Mouse (Mus musculus) thymus, postnatal 25 days (tissue): ENCODE measurements around the gene Ifitm1.

Source experiments
- DNase-seq: peaks from one replicate; pipeline ENCODE4 v3.0.0; 2022

The Ifitm1 gene

GRCm38 (mm10) chr7:140966921-140967320 is at the start of gene Ifitm1:
Gene Ifitm1, plus strand, starts transcription at chr7:140967221.
- no peak for DNase-seq

GRCm38 (mm10) chr7:140919911-140920310 is 47.1 kb upstream of the Ifitm1 start:
- no peak for DNase-seq

- DNase-seq: no peak
Measured at GRCm38 (mm10) chr7:140920418-140921029, 46.5 kb upstream of the Ifitm1 start, which contains the start of gene Nlrp6. Gene Nlrp6, plus strand, starts transcription at chr7:140920902.

- DNase-seq: no peak
Measured at GRCm38 (mm10) chr7:140921225-140921975, 45.6 kb upstream of the Ifitm1 start.

GRCm38 (mm10) chr7:140922398-140923069 is 44.5 kb upstream of the Ifitm1 start:
- no peak for DNase-seq

GRCm38 (mm10) chr7:140923070-140923775 is 43.8 kb upstream of the Ifitm1 start:
- peak; percentile 12 for DNase-seq

GRCm38 (mm10) chr7:140927181-140927580 is 39.8 kb upstream of the Ifitm1 start:
- DNase-seq: no peak

GRCm38 (mm10) chr7:140938436-140938835 is 28.6 kb upstream of the Ifitm1 start:
- peak; percentile 34 for DNase-seq

- no peak for DNase-seq
Measured at GRCm38 (mm10) chr7:140938896-140939295, 28.1 kb upstream of the Ifitm1 start.

GRCm38 (mm10) chr7:140939669-140940171 is 27.3 kb upstream of the Ifitm1 start:
- no peak for DNase-seq

- peak; percentile 81 for DNase-seq
Measured at GRCm38 (mm10) chr7:140941222-140942051, 25.6 kb upstream of the Ifitm1 start, which contains the start of gene Pgghg. Gene Pgghg, plus strand, starts transcription at chr7:140941391.

- DNase-seq: no peak
Measured at GRCm38 (mm10) chr7:140942341-140942740, 24.7 kb upstream of the Ifitm1 start.

- no peak for DNase-seq
Measured at GRCm38 (mm10) chr7:140942811-140943210, 24.2 kb upstream of the Ifitm1 start.

GRCm38 (mm10) chr7:140943356-140943755 is 23.7 kb upstream of the Ifitm1 start:
- no peak for DNase-seq

- no peak for DNase-seq
Measured at GRCm38 (mm10) chr7:140944236-140944635, 22.8 kb upstream of the Ifitm1 start.

GRCm38 (mm10) chr7:140945247-140945646 is 21.8 kb upstream of the Ifitm1 start:
- DNase-seq: no peak

GRCm38 (mm10) chr7:140946311-140946710 is 20.7 kb upstream of the Ifitm1 start:
- DNase-seq: no peak

GRCm38 (mm10) chr7:140946980-140947379 is 20.0 kb upstream of the Ifitm1 start:
- no peak for DNase-seq

- no peak for DNase-seq
Measured at GRCm38 (mm10) chr7:140948161-140948560, 18.9 kb upstream of the Ifitm1 start.

- DNase-seq: no peak
Measured at GRCm38 (mm10) chr7:140949255-140949654, 17.8 kb upstream of the Ifitm1 start.

- no peak for DNase-seq
Measured at GRCm38 (mm10) chr7:140949824-140950530, 17.0 kb upstream of the Ifitm1 start, which contains the start of gene Ifitm5. Gene Ifitm5, minus strand, starts transcription at chr7:140950291.
